Mouse (Mus musculus) lung, postnatal 0 days (tissue): ENCODE results near the gene Rprd1b. TPM values are rescaled to one million over a fixed set of nuclear protein-coding genes. Genes with fewer than 3 reads are reported as not detected.

Experiments used
- ATAC-seq: fragments of 200-750 bp; cut with Nextera tagmentation; 2 replicates; pipeline ENCODE4 v1.8.0; 2017; ENCODE audit warnings: moderate library complexity
- DNase-seq: peaks from one replicate; pipeline ENCODE4 v3.0.0-alpha.2; 2016; ENCODE audit warnings: low spot score
- H3K27ac ChIP-seq: fragments of 300-500 bp; sonication (generic); 2 replicates; pipeline ENCODE4 v1.5.1; 2014; ENCODE audit warnings: antibody characterized with exemption, mild to moderate bottlenecking, low read length, mixed read lengths
- H3K27me3 ChIP-seq: fragments of 300-500 bp; sonication (generic); replicated peaks from 2 replicates; pipeline ENCODE4 v1.6.1; 2014; ENCODE audit warnings: low read length, mixed read lengths; ENCODE audit not compliant: insufficient read depth
- H3K36me3 ChIP-seq: fragments of 300-500 bp; sonication (generic); 2 replicates; pipeline ENCODE4 v1.6.1; 2014; ENCODE audit warnings: low read length, mixed read lengths; ENCODE audit not compliant: insufficient read depth
- H3K4me1 ChIP-seq: fragments of 300-500 bp; sonication (generic); 2 replicates; pipeline ENCODE4 v1.6.1; 2014; ENCODE audit warnings: antibody characterized with exemption, low read depth, low read length, mixed read lengths; ENCODE audit not compliant: insufficient read depth
- H3K4me2 ChIP-seq: fragments of 300-500 bp; sonication (generic); replicated peaks from 2 replicates; pipeline ENCODE4 v1.6.1; 2014; ENCODE audit warnings: low read depth, mild to moderate bottlenecking, low read length, moderate library complexity, mixed read lengths
- H3K4me3 ChIP-seq: fragments of 300-500 bp; sonication (generic); 2 replicates; pipeline ENCODE4 v1.5.1; 2014; ENCODE audit warnings: low read depth, low read length
- H3K9ac ChIP-seq: fragments of 300-500 bp; sonication (generic); replicated peaks from 2 replicates; pipeline ENCODE4 v1.6.1; 2014; ENCODE audit warnings: low read depth, mild to moderate bottlenecking
- H3K9me3 ChIP-seq: fragments of 300-500 bp; sonication (generic); 2 replicates; pipeline ENCODE4 v1.6.1; 2016; ENCODE audit warnings: low read length, mixed read lengths
- CTCF ChIP-seq: IDR thresholded peaks from 2 replicates; pipeline ENCODE4 v1.5.1; 2016; ENCODE audit warnings: antibody characterized with exemption, mild to moderate bottlenecking
- EP300 ChIP-seq: IDR thresholded peaks from 2 replicates; pipeline ENCODE4 v1.6.1; 2016; ENCODE audit warnings: antibody characterized with exemption, mild to moderate bottlenecking, control low read depth
- WGBS: fragments of 180-500 bp; shearing (Covaris S2); extraction: QIAGEN DNeasy Blood & Tissue Kit; methylation state at CpG from one replicate; pipeline ENCODE4 v1.1.7; 2014; 5-methylcytosine and 5-hydroxymethylcytosine counted together
- polyA plus RNA-seq: library from polyadenylated mRNA; unstranded; fragments of >200 nt; fragmentation: Nextera tagmentation; extraction: Ambion mirVana; gene quantifications from 2 replicates; pipeline ENCODE4 v1.2.1, GENCODE M21; 2015

The Rprd1b gene
- polyA plus RNA-seq = 23.4 and 23.8 TPM in 2 replicates

- no peaks in the 10 kb centered on the region for H3K27me3 ChIP-seq
- H3K9me3 ChIP-seq = no peaks in the 10 kb centered on the region
- DNase-seq (peak; percentile 98), ATAC-seq (peak; percentile 97)
- peak within 1 kb of the TSS; percentile 71 for H3K4me3 ChIP-seq
- H3K36me3 ChIP-seq = no peaks in the 10 kb centered on the region
- peak within 1 kb of the TSS; percentile 84 for H3K9ac ChIP-seq
- H3K4me1 ChIP-seq = peaks cover 15% of the 10 kb centered on the region
- H3K4me2 ChIP-seq = peak within 1 kb of the TSS; percentile 89
- peak within 1 kb of the TSS; percentile 95 for H3K27ac ChIP-seq
- no peak for TF ChIP-seq CTCF
- under 1% methylated on average over 52 of the region's 52 CpGs for WGBS
Observed at GRCm38 (mm10) chr2:158028354-158028863, at the start of gene Rprd1b, which contains the start of gene Tti1. Gene Rprd1b, plus strand, starts transcription at chr2:158028497. Gene Tti1, minus strand, starts transcription at chr2:158028433.

- WGBS = 45% methylated on average over 5 of the region's 5 CpGs
Observed at GRCm38 (mm10) chr2:157979241-157979640, 49.1 kb upstream of the Rprd1b start.

GRCm38 (mm10) chr2:157982727-157983126 is 45.6 kb upstream of the Rprd1b start:
- TF ChIP-seq CTCF (no peak), EP300 (no peak)
- Histone ChIP-seq H3K27me3 (no peaks in the 10 kb centered on the region), H3K4me1 (no peaks in the 10 kb centered on the region), H3K9ac (no peak overlapping the region), H3K27ac (no peak overlapping the region), H3K36me3 (no peaks in the 10 kb centered on the region), H3K4me3 (no peak overlapping the region), H3K9me3 (no peaks in the 10 kb centered on the region), H3K4me2 (no peak overlapping the region)
- ATAC-seq = peak; percentile 68
- DNase-seq = peak; percentile 9
- 49% methylated on average over 3 of the region's 3 CpGs for WGBS

More at GRCm38 (mm10) chr2:157979241-157979640, 49.1 kb upstream of the Rprd1b start:
- H3K27ac ChIP-seq = no peak overlapping the region
- no peak overlapping the region for H3K4me2 ChIP-seq
- no peaks in the 10 kb centered on the region for H3K27me3 ChIP-seq
- no peak for DNase-seq
- TF ChIP-seq CTCF = no peak
- no peak for TF ChIP-seq EP300
- no peak for ATAC-seq
- no peak overlapping the region for H3K9ac ChIP-seq
- no peak overlapping the region for H3K4me3 ChIP-seq
- H3K36me3 ChIP-seq = no peaks in the 10 kb centered on the region
- H3K9me3 ChIP-seq = no peaks in the 10 kb centered on the region
- no peaks in the 10 kb centered on the region for H3K4me1 ChIP-seq

- Histone ChIP-seq H3K27ac (no peak overlapping the region), H3K9ac (no peak overlapping the region), H3K4me2 (no peak overlapping the region), H3K27me3 (no peaks in the 10 kb centered on the region), H3K36me3 (no peaks in the 10 kb centered on the region), H3K4me3 (no peak overlapping the region), H3K4me1 (no peaks in the 10 kb centered on the region), H3K9me3 (no peaks in the 10 kb centered on the region)
- 55% methylated on average over 4 of the region's 4 CpGs for WGBS
- TF ChIP-seq EP300 (no peak), CTCF (no peak)
- ATAC-seq (no peak), DNase-seq (no peak)
Observed at GRCm38 (mm10) chr2:157983276-157983675, 45.0 kb upstream of the Rprd1b start.

- ATAC-seq (no peak), DNase-seq (no peak)
- TF ChIP-seq EP300 (no peak), CTCF (no peak)
- Histone ChIP-seq H3K27ac (no peak overlapping the region), H3K9me3 (no peaks in the 10 kb centered on the region), H3K4me2 (no peak overlapping the region), H3K27me3 (no peaks in the 10 kb centered on the region), H3K36me3 (no peaks in the 10 kb centered on the region; the same call in 1 of the 2 replicates), H3K4me1 (no peaks in the 10 kb centered on the region), H3K4me3 (no peak overlapping the region), H3K9ac (no peak overlapping the region)
- WGBS = 86% methylated on average over 4 of the region's 4 CpGs
Observed at GRCm38 (mm10) chr2:157985611-157986010, 42.7 kb upstream of the Rprd1b start.

- DNase-seq = no peak
- 91% methylated on average over 6 of the region's 6 CpGs for WGBS
- Histone ChIP-seq H3K9ac (no peak overlapping the region), H3K4me2 (no peak overlapping the region), H3K36me3 (no peaks in the 10 kb centered on the region; the same call in 1 of the 2 replicates), H3K27ac (no peak overlapping the region), H3K4me1 (no peaks in the 10 kb centered on the region), H3K27me3 (no peaks in the 10 kb centered on the region), H3K9me3 (no peaks in the 10 kb centered on the region), H3K4me3 (no peak overlapping the region)
- TF ChIP-seq EP300 (no peak), CTCF (no peak)
- no peak for ATAC-seq
Observed at GRCm38 (mm10) chr2:157986235-157986634, 42.1 kb upstream of the Rprd1b start.
